Mouse (Mus musculus): ENCODE results near the gene Uqcr10.
"Not testable (repeated sequence)": the region's sequence is repeated elsewhere in the genome, so short reads cannot be mapped to it uniquely, and the experiment has no call there.

The Uqcr10 gene

GRCm38 (mm10) chr11:4714727-4715126 is 10.6 kb upstream of the Uqcr10 start:
- no peak for DNase-seq (ENCODE audit: low spot score)

- DNase-seq (ENCODE audit: low spot score), result no peak
Measured at GRCm38 (mm10) chr11:4712822-4713221, 8.7 kb upstream of the Uqcr10 start.

- DNase-seq (ENCODE audit: low spot score), result not testable (repeated sequence)
Measured at GRCm38 (mm10) chr11:4710188-4710587, 6.0 kb upstream of the Uqcr10 start.

- DNase-seq (ENCODE audit: low spot score), result no peak
Measured at GRCm38 (mm10) chr11:4705178-4705577, 1.0 kb upstream of the Uqcr10 start.

- DNase-seq (ENCODE audit: low spot score), result no peak
Measured at GRCm38 (mm10) chr11:4703688-4704071, 462 bp downstream of the Uqcr10 start.

- DNase-seq (ENCODE audit: low spot score), result no peak
Measured at GRCm38 (mm10) chr11:4700726-4701125, 3.4 kb downstream of the Uqcr10 start.

GRCm38 (mm10) chr11:4697043-4697983 is 6.8 kb downstream of the Uqcr10 start:
- no peak for DNase-seq (ENCODE audit: low spot score)

- no peak for DNase-seq (ENCODE audit: low spot score)
Measured at GRCm38 (mm10) chr11:4692162-4692561, 12.0 kb downstream of the Uqcr10 start.

- no peak for DNase-seq (ENCODE audit: low spot score)
Measured at GRCm38 (mm10) chr11:4691213-4691612, 12.9 kb downstream of the Uqcr10 start.

- DNase-seq (ENCODE audit: low spot score), result no peak
Measured at GRCm38 (mm10) chr11:4690353-4690752, 13.8 kb downstream of the Uqcr10 start.

GRCm38 (mm10) chr11:4688632-4689380 is 15.3 kb downstream of the Uqcr10 start:
- DNase-seq (ENCODE audit: low spot score), result no peak

GRCm38 (mm10) chr11:4687874-4688273 is 16.3 kb downstream of the Uqcr10 start:
- DNase-seq (ENCODE audit: low spot score), result no peak

GRCm38 (mm10) chr11:4687027-4687426 is 17.1 kb downstream of the Uqcr10 start:
- peak; percentile 42 for DNase-seq (ENCODE audit: low spot score)

- DNase-seq (ENCODE audit: low spot score), result no peak
Measured at GRCm38 (mm10) chr11:4685510-4685909, 18.6 kb downstream of the Uqcr10 start.

- DNase-seq (ENCODE audit: low spot score), result no peak
Measured at GRCm38 (mm10) chr11:4685071-4685470, 19.1 kb downstream of the Uqcr10 start.

- no peak for DNase-seq (ENCODE audit: low spot score)
Measured at GRCm38 (mm10) chr11:4684186-4684585, 20.0 kb downstream of the Uqcr10 start.

GRCm38 (mm10) chr11:4683516-4683915 is 20.6 kb downstream of the Uqcr10 start:
- no peak for DNase-seq (ENCODE audit: low spot score)

- DNase-seq (ENCODE audit: low spot score), result no peak
Measured at GRCm38 (mm10) chr11:4680126-4680525, 24.0 kb downstream of the Uqcr10 start.

- no peak for DNase-seq (ENCODE audit: low spot score)
Measured at GRCm38 (mm10) chr11:4679441-4679832, 24.7 kb downstream of the Uqcr10 start.

- no peak for DNase-seq (ENCODE audit: low spot score)
Measured at GRCm38 (mm10) chr11:4678700-4679440, 25.3 kb downstream of the Uqcr10 start.

GRCm38 (mm10) chr11:4677250-4677872 is 26.8 kb downstream of the Uqcr10 start:
- no peak for DNase-seq (ENCODE audit: low spot score)

GRCm38 (mm10) chr11:4675693-4676092 is 28.4 kb downstream of the Uqcr10 start:
- DNase-seq (ENCODE audit: low spot score), result no peak

Measured in yolk sac, embryonic 10.5 days (tissue).